Mouse (Mus musculus) embryo, embryonic 10 days (tissue): Measurements from ENCODE around the gene Aldh9a1.
A peak's percentile ranks its signal among the peaks of the same experiment; 100 is the strongest.

Experiments
- DNase-seq: peaks from one replicate; pipeline ENCODE4 v3.0.0-alpha.2; 2015; ENCODE audit warnings: low spot score

The Aldh9a1 gene

DNA sequence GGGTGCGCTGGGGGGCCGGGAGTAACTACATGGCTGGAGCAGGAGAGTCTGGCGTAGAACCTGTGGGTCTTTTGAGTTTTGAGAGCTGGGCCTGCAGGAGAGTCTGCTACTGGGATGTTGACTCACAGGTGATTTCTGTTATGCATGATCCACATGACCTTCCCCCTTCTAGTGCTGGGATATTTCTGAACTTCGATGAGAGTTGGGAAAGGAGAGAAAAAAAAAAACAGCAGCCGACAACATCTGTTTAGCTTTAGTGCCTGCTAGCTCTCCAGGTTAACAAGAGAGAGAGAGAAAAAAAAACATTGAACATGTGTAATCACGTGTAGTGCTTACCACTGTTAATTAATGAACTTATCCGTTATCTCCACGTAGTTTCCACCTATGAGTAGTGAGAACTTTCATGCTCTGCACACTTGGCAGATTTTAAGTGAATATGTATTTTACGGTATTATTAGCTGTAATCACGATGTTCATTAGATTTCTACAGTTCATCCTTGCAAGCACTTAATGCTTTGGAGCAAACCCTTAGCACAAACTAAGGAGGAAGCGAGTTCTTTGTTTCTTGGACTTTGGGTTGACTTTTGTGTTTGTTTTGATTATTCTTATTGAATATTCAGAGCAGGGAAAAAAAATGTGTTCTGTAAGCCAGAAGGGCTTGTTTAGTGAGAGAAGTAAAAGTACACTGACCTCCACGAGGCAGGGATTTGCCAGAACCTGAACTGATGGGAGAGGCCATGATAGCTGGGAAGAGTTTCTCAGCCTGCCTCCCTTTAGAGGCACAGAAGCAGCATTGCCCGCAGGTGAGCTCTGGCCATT lies 1.0 kb downstream of the Aldh9a1 start:
- no peak for DNase-seq

GRCm38 (mm10) chr1:167352403-167352802 lies 2.6 kb downstream of the Aldh9a1 start:
- no peak for DNase-seq

GRCm38 (mm10) chr1:167357387-167357786 lies 7.6 kb downstream of the Aldh9a1 start:
- DNase-seq, result no peak

DNA sequence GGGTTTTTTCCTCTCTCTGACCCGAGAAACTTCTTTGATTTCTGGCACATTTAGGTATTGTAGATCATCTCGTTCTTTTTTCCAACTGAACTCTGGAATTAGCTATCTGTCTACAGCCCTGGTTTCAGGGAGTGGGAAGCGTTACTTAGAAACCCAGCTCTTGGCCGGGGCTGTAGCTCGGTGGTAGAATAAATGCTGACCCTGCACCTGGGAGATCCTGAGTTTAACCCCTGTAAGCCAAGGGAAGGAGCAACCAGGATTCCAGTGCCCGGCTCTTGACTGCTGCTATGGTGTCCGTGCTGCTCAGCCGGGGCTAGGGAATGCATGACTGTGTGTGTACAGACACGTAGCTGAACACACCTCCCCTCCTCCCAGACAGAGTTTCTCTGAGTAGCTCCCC lies 8.9 kb downstream of the Aldh9a1 start:
- DNase-seq, result no peak

- no peak for DNase-seq
Measured at GRCm38 (mm10) chr1:167360268-167360667, 10.5 kb downstream of the Aldh9a1 start.

- DNase-seq, result no peak
Measured at GRCm38 (mm10) chr1:167362819-167363218, 13.0 kb downstream of the Aldh9a1 start.

GRCm38 (mm10) chr1:167363322-167363721 lies 13.5 kb downstream of the Aldh9a1 start:
- DNase-seq, result no peak

- no peak for DNase-seq
Measured at GRCm38 (mm10) chr1:167365808-167366207, 16.0 kb downstream of the Aldh9a1 start.

DNA sequence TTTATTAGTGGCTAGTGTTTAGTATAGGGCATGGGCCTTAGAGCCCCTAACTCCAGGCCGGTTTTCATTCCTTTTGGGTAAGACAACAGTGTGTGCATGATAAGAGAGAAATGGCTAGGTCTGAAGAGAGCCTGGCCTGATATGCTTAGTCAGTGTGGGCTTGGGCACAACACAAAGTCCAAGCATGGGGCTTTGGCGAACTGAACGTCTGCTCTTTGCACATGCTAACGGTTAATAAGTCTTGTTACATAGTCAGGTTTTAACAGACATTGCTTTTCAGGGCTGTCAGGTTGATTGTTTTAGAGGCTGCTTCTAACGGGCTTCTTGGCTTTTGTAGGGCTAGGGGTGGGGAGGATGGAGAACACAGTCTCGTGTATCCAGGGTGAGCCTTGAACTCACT lies 16.8 kb downstream of the Aldh9a1 start:
- DNase-seq, result no peak

GRCm38 (mm10) chr1:167368018-167368417 lies 18.2 kb downstream of the Aldh9a1 start:
- no peak for DNase-seq

GRCm38 (mm10) chr1:167368513-167368912 lies 18.7 kb downstream of the Aldh9a1 start:
- no peak for DNase-seq

- DNase-seq, result peak; percentile 93
Measured at GRCm38 (mm10) chr1:167369905-167370304, 20.1 kb downstream of the Aldh9a1 start.

DNA sequence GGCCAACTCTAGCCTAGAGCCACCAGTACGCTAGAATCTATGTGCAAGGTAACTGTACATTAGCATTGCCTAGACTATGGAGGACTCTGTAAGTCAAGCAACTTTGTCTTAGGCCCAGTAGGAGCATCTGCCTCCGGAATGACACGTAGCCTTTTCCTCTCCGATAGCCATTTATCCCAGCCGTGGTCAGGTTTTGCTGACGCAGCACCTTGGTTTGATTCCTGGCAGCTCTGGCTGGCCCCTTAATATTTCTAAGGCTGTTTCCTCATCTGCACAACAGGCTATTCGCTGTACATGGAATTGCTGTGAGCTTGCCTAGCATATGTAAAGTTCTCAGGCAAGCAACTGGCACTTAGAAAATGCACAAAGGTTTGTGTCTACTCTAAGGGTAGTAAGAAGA lies 22.9 kb downstream of the Aldh9a1 start:
- DNase-seq, result no peak

GRCm38 (mm10) chr1:167374003-167374784 lies 24.4 kb downstream of the Aldh9a1 start:
- peak; percentile 87 for DNase-seq

GRCm38 (mm10) chr1:167374942-167375341 lies 25.2 kb downstream of the Aldh9a1 start:
- DNase-seq, result no peak

DNA sequence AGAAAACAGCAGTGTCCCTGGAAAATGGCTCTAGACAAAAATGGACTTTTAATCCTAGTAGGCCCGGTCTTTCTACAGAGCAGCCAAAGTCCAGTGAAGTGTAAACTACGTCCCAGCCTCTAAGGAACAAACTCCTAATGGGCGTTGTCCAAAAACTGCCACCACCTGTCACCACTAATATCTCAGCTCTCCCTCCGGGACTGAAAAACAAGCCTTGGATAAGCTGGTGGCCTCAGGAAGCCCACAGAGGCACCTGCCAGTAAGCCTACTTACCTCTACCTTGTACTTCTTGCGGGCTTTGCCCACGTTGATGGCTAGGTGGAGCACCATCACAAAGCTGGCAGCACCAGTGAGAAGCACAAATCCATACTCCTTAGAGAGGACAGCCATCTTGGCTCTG lies 28.2 kb downstream of the Aldh9a1 start:
- DNase-seq, result no peak

- DNase-seq, result no peak
Measured at GRCm38 (mm10) chr1:167379751-167380150, 30.0 kb downstream of the Aldh9a1 start.

DNA sequence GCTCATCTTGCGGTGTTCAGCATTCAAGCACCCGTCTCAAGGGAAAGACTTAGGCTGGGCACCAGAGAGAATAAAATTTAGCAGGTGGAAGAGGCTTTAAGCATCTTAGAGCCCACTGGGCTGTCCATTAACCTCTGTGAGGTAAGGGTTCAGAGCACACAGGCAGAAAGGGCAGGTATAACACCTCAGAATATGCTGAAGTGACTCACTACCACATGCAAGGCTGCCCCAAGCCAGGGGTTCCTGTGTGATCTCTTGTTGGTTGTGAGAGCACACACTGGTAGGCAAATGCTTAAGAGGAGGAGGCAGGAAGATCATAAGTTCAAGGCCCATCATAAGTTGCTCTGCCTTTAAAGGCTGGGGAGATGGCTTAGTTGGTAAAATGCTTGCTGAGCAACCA lies 30.4 kb downstream of the Aldh9a1 start:
- DNase-seq, result no peak

GRCm38 (mm10) chr1:167381050-167382015 lies 31.5 kb downstream of the Aldh9a1 start:
- no peak for DNase-seq

GRCm38 (mm10) chr1:167382316-167382715 lies 32.5 kb downstream of the Aldh9a1 start:
- no peak for DNase-seq

DNA sequence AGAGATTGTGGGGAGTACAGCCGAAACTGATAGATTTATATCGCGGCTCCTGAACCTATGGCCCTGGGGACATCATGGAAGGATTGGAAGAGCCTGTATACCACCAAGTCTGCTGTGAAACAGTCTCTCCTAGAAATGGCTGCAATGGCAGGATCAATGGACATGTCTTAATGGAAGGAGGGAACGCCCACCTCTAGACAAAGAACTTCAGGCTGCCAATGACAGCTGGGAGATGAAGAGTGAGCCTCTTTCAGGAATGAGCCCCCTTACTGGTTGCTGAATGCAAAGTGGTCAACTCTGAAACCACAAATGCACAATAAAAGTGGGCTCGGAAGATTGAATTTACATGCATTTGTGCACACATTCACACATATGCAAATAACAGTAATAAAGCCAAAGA lies 33.0 kb downstream of the Aldh9a1 start:
- no peak for DNase-seq

GRCm38 (mm10) chr1:167383178-167383577 lies 33.4 kb downstream of the Aldh9a1 start:
- DNase-seq, result no peak
